Mouse (Mus musculus) stomach, postnatal 0 days (tissue): ENCODE results near the gene Iqsec2.

Source experiments
- CTCF ChIP-seq: IDR thresholded peaks from 2 replicates; pipeline ENCODE4 v1.5.1; 2016; ENCODE audit warnings: antibody characterized with exemption, low read depth, mild to moderate bottlenecking, moderate library complexity
- EP300 ChIP-seq: optimal IDR thresholded peaks from 2 replicates; pipeline ENCODE3; 2016; ENCODE audit warnings: antibody characterized with exemption

DNA sequence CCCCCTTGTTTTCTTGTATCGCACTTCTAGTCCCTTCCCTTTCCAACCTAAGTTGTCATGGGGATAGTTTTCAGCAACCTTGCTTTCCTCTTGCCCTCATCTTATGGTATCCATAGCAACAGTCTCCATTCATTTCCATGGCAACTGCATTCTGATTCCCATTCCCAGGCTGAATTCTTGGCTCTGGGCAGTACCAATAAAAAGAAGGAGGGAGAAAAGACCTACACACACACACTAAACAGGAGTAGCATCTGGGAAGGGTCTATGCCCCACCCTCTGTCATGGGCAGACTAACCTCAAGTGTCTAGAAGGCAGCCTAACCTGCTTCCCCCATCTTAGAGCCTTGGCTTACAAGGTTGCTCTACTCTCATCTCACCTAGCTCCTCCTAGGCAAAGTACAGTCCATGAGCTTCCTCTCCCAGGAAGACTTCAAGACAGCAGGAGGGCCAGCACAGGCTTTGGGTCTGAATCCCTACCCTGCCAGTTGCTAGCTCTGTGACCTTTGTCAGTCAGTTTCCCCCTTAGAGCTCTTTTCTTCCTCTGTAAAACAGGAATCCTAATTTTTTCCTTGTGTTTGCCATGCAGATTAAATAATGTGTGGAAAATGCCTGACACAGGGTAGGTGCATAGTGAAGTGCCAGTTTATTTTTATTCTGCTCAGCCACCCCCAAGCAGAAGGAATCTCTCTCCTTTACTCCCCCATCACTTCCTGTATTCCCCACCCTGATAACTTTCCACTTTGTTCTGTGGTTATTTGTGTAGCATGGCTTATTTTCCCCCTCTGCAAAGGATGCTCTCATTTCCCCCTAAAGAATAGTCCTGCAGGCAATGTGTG lies 54.0 kb downstream of the Iqsec2 start:
- no peak for TF ChIP-seq CTCF
- TF ChIP-seq EP300: no peak
